Mouse (Mus musculus) forebrain, embryonic 14.5 days (tissue): ENCODE measurements around the gene P3h4. TPM values are rescaled to one million over a fixed set of nuclear protein-coding genes. Genes with fewer than 3 reads are reported as not detected.

ENCODE experiments used
- ATAC-seq: fragments of 200-750 bp; cut with Nextera tagmentation; 2 replicates; pipeline ENCODE4 v1.8.0; 2017; ENCODE audit warnings: mild to moderate bottlenecking, moderate library complexity
- DNase-seq: peaks from one replicate; pipeline ENCODE4 v3.0.0-alpha.2; 2015; ENCODE audit warnings: low spot score
- H3K27ac ChIP-seq: fragments of 300-500 bp; sonication (generic); 2 replicates; pipeline ENCODE4 v1.5.1; 2014; ENCODE audit warnings: low read depth, mild to moderate bottlenecking, control low read depth, low read length, moderate library complexity
- H3K27me3 ChIP-seq: fragments of 300-500 bp; sonication (generic); replicated peaks from 2 replicates; pipeline ENCODE4 v1.6.1; 2014; ENCODE audit warnings: low read length, control low read depth, mixed read lengths; ENCODE audit not compliant: control insufficient read depth, insufficient read depth
- H3K36me3 ChIP-seq: fragments of 300-500 bp; sonication (generic); 2 replicates; pipeline ENCODE4 v1.6.1; 2014; ENCODE audit warnings: low read length, control low read depth; ENCODE audit not compliant: control insufficient read depth, insufficient read depth
- H3K4me1 ChIP-seq: fragments of 300-500 bp; sonication (generic); 2 replicates; pipeline ENCODE4 v1.6.1; 2014; ENCODE audit warnings: antibody characterized with exemption, low read length, control low read depth; ENCODE audit not compliant: control insufficient read depth, insufficient read depth
- H3K4me2 ChIP-seq: fragments of 300-500 bp; sonication (generic); 2 replicates; pipeline ENCODE4 v1.6.1; 2014; ENCODE audit warnings: mild to moderate bottlenecking, control low read depth, low read length
- H3K4me3 ChIP-seq: fragments of 300-500 bp; sonication (generic); 2 replicates; pipeline ENCODE4 v1.5.1; 2014; ENCODE audit warnings: low read depth, low read length, control low read depth
- H3K9ac ChIP-seq: fragments of 300-500 bp; sonication (generic); 2 replicates; pipeline ENCODE4 v1.6.1; 2014; ENCODE audit warnings: mild to moderate bottlenecking, low read length, control low read depth, moderate library complexity
- H3K9me3 ChIP-seq: fragments of 300-500 bp; sonication (generic); replicated peaks from 2 replicates; pipeline ENCODE4 v1.6.1; 2016; ENCODE audit warnings: low read length, control low read depth, mixed read lengths; ENCODE audit not compliant: control insufficient read depth
- WGBS: fragments of 180-500 bp; shearing (Covaris S2); extraction: QIAGEN DNeasy Blood & Tissue Kit; methylation state at CpG from one replicate; pipeline ENCODE4 v1.1.7; 2014; 5-methylcytosine and 5-hydroxymethylcytosine counted together
- polyA plus RNA-seq: library from polyadenylated mRNA; unstranded; fragments of >200 nt; fragmentation: Nextera tagmentation; extraction: Ambion mirVana; gene quantifications from 2 replicates; pipeline ENCODE4 v1.2.1, GENCODE M21; 2014

Gene P3h4
- 14.5 and 16.3 TPM in 2 replicates for polyA plus RNA-seq

GRCm38 (mm10) chr11:100414021-100414913 is at the start of gene P3h4:
Gene P3h4 (minus strand): TSS chr11:100414836.
- ATAC-seq (peak; percentile 92), DNase-seq (peak; percentile 81)
- H3K4me3 ChIP-seq = peak within 1 kb of the TSS; percentile 56
- H3K36me3 ChIP-seq = peaks cover under 1% of the 10 kb centered on the region; the same call in 1 of the 2 replicates
- H3K4me1 ChIP-seq = no peaks in the 10 kb centered on the region
- no peak within 1 kb of the TSS; the same call in 1 of the 2 replicates for H3K27ac ChIP-seq
- H3K27me3 ChIP-seq = peaks cover 13% of the 10 kb centered on the region; the same call in 1 of the 2 replicates
- H3K9ac ChIP-seq = peak within 1 kb of the TSS; percentile 70
- WGBS = 1% methylated on average over 89 of the region's 93 CpGs
- H3K4me2 ChIP-seq = peak within 1 kb of the TSS; percentile 64
- no peaks in the 10 kb centered on the region for H3K9me3 ChIP-seq

DNA sequence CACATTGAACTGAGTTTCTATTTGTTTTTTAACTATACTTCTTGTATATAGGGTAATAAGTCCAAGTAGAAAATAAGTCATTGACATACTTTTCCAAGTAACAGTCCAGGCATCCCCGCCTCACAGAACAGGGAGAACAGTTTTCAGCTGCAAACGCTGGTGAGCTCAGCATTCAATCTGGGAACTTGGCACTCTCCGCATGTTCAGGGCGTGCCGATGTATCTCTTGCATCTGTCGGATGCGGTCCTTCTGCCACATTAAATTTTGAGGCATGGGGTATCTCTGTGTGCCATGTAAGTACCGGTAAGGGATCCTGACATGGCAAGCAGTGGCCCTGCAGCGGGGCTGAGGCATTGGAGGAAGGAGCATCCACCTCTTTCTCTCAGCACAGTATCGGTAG is 48.1 kb upstream of the P3h4 start:
- H3K4me1 ChIP-seq = no peaks in the 10 kb centered on the region
- no peaks in the 10 kb centered on the region for H3K27me3 ChIP-seq
- H3K9ac ChIP-seq = no peak overlapping the region
- H3K9me3 ChIP-seq = no peaks in the 10 kb centered on the region
- no peak overlapping the region for H3K4me3 ChIP-seq
- ATAC-seq = no peak
- peak; percentile 7 for DNase-seq
- peaks cover 41% of the 10 kb centered on the region for H3K36me3 ChIP-seq
- no peak overlapping the region for H3K27ac ChIP-seq
- WGBS = 88% methylated on average over 10 of the region's 10 CpGs
- H3K4me2 ChIP-seq = no peak overlapping the region

DNA sequence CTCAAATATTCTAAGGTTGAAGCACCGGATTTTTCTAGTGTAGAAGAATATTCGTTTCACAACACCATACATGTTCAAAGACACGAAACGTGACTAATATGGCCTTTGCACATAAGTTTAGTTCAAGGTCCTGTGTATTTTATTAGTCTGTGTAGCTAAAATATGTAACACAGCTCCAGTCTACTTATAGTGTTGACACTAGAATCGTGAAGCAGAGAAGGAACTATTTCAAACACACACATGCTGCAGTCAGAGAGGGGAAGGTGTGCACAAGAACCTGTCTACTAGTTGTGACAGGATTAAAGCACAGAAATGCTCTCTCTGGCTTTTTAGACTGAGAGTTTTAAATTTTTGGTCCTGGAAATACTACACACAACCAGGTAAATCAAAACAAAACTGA is 43.1 kb upstream of the P3h4 start:
- Histone ChIP-seq H3K9me3 (no peaks in the 10 kb centered on the region), H3K4me1 (no peaks in the 10 kb centered on the region), H3K9ac (no peak overlapping the region), H3K27ac (no peak overlapping the region), H3K4me3 (no peak overlapping the region), H3K27me3 (no peaks in the 10 kb centered on the region), H3K36me3 (peaks cover 36% of the 10 kb centered on the region), H3K4me2 (no peak overlapping the region)
- ATAC-seq (no peak), DNase-seq (no peak)
- WGBS = 91% methylated on average over 5 of the region's 5 CpGs

DNA sequence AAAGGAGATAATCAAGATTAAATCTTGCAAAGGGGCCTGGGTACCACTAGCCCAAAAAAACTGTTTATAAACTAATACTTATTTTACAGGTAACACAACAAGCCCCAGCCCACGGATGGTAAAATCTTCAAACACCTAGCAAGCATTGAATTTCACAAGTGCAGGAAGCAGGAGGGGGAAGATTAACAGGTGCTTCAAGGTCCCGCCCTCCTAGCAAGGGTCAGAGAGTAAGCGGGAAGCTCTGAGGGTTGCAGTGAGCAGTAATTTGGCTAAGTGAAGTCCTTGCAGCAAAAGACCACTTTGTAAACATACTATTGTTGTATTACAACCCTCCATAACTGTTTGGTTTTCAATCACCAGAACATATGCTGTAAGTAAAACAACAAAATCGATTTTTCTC is 42.6 kb upstream of the P3h4 start:
- Histone ChIP-seq H3K4me3 (no peak overlapping the region), H3K27me3 (no peaks in the 10 kb centered on the region), H3K4me2 (no peak overlapping the region), H3K4me1 (no peaks in the 10 kb centered on the region), H3K9ac (no peak overlapping the region), H3K27ac (no peak overlapping the region), H3K36me3 (peaks cover 31% of the 10 kb centered on the region; the same call in 1 of the 2 replicates), H3K9me3 (no peaks in the 10 kb centered on the region)
- WGBS = 85% methylated on average over 4 of the region's 4 CpGs
- no peak for ATAC-seq
- no peak for DNase-seq

DNA sequence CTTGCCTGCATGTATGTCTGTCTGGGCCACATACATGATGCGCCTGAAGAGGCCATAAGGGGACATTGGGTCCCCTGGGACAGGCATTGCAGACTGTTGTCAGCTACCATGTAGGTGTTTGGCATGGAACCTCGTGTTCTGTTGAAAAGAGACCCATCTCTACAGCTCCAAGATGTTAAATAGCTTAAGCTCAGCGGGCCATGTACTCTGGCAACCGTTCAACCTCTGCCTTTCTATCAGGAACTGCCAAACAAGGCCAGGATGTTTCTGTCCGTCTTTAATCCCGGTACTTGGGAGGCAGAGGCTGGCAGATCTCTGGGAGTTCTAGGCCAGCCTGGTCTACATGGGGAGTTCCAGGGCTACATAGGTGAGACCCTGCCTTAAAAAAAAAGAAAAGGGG is 28.0 kb upstream of the P3h4 start:
- ATAC-seq = no peak
- peaks cover 7% of the 10 kb centered on the region for H3K36me3 ChIP-seq
- DNase-seq = no peak
- H3K9ac ChIP-seq = no peak overlapping the region
- H3K4me1 ChIP-seq = peaks cover 7% of the 10 kb centered on the region
- H3K27me3 ChIP-seq = no peaks in the 10 kb centered on the region
- H3K4me2 ChIP-seq = no peak overlapping the region
- H3K9me3 ChIP-seq = no peaks in the 10 kb centered on the region
- WGBS = 75% methylated on average over 6 of the region's 6 CpGs
- H3K27ac ChIP-seq = no peak overlapping the region
- H3K4me3 ChIP-seq = no peak overlapping the region

DNA sequence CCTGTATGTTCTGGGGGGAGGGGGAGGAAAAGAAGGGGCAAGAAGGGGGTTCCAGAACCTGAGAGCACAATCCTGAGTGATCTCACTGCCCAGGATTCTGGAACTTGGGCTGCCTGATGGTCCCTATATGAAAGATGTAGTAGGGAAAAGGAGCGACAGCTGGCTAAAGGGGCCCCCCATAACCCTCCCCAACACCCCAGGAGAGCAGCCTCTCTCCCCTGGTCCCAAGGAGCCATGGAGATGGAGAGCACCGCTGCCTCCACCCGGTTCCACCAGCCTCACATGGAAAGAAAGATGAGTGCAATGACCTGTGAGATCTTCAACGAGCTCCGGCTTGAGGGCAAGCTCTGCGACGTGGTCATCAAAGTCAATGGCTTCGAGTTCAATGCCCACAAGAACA is 27.2 kb upstream of the P3h4 start, which contains the start of the genes Nt5c3b and Klhl10:
Gene Nt5c3b, minus strand, starts transcription at position 12 of the 400 bp plus-strand sequence.
Gene Klhl10, plus strand, starts transcription at position 121 of the 400 bp plus-strand sequence.
- DNase-seq (no peak), ATAC-seq (no peak)
- 82% methylated on average over 8 of the region's 8 CpGs for WGBS
- Histone ChIP-seq H3K4me3 (peak within 1 kb of the TSS; percentile 80), H3K36me3 (peaks cover 15% of the 10 kb centered on the region), H3K27ac (peak within 1 kb of the TSS; percentile 30; the same call in 1 of the 2 replicates), H3K9me3 (no peaks in the 10 kb centered on the region), H3K9ac (peak within 1 kb of the TSS; percentile 92), H3K4me2 (peak within 1 kb of the TSS; percentile 78), H3K27me3 (no peaks in the 10 kb centered on the region), H3K4me1 (peaks cover 7% of the 10 kb centered on the region)

DNA sequence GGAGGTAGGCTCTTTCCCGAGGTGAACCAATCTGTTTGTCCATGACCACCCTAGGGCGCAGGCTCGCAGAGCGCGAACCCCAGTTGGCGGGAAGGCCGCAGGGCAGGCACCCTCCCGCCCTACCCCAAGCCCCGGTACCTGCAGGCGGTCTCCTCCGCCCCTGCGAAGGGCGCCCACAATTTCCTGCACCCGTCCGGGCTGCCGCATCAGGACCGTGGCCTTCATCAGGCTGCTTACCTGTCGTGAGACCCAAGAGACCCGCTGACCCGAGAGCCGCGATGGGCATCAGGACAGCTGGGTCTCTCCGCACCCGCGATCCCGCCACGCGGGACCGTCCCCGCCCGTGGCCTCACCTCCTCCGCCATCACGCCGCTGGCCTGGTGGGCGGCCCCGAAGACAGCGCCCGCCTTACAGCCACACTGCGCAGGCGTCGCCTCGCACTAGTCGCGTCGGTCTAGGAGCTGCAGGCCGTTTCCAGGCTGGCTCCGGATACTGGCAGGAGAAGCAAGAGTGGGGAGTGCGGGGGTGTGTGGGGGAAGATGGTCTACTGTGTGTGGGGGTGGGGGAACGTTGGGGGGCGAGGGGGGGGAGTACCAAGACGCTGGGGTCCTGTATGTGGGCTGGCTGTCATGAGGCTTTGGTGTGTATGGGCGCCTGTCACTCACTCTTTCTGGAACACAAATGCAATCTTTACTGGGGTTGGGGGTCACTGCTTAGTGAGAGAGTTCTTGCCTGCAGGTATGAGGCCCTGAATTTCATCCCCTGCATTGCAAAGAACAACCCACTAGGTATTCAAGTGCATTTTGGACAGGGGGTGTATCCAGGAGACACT is 26.3 kb upstream of the P3h4 start:
- H3K27ac ChIP-seq = peak overlapping the region; percentile 30; the same call in 1 of the 2 replicates
- peaks cover 23% of the 10 kb centered on the region for H3K36me3 ChIP-seq
- DNase-seq (peak; percentile 92), ATAC-seq (peak; percentile 99)
- peak overlapping the region; percentile 80 for H3K4me3 ChIP-seq
- WGBS = 1% methylated on average over 49 of the region's 52 CpGs
- H3K9me3 ChIP-seq = no peaks in the 10 kb centered on the region
- H3K9ac ChIP-seq = peak overlapping the region; percentile 92
- peaks cover 7% of the 10 kb centered on the region for H3K4me1 ChIP-seq
- H3K4me2 ChIP-seq = peak overlapping the region; percentile 78
- H3K27me3 ChIP-seq = no peaks in the 10 kb centered on the region

DNA sequence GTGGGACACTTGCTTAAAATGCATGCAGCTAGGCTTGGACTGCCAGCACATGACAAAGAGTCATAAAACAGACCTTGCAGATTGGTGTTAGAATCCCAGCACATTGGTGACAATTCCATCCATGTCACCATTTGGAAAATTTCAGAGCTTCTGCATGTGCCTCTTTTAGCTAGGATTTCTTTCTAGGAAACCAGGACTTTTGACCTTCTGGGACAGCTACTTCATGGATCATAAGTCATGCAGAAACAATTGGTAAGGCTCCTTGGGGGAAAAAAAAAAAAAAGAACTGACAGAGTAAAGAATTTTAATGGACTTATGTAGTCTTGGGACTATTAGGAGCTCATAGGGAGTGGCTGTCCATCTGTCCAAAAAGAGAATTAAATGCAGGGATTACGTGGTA is 23.3 kb upstream of the P3h4 start:
- Histone ChIP-seq H3K36me3 (peaks cover 44% of the 10 kb centered on the region), H3K9me3 (no peaks in the 10 kb centered on the region), H3K4me2 (no peak overlapping the region), H3K4me3 (no peak overlapping the region), H3K27ac (no peak overlapping the region), H3K27me3 (no peaks in the 10 kb centered on the region), H3K9ac (no peak overlapping the region), H3K4me1 (peaks cover 7% of the 10 kb centered on the region)
- DNase-seq (no peak), ATAC-seq (no peak)
- WGBS = 88% methylated on average over 1 of the region's 1 CpGs
